Mouse (Mus musculus) kidney, embryonic 15.5 days (tissue): ENCODE data around the gene Lhpp. TPM values are rescaled to one million over a fixed set of nuclear protein-coding genes. Genes with fewer than 3 reads are reported as not detected.

Source experiments
- ATAC-seq: fragments of 200-750 bp; cut with Nextera tagmentation; replicated peaks from 2 replicates; pipeline ENCODE4 v1.8.0; 2017; ENCODE audit warnings: moderate TSS enrichment; ENCODE audit not compliant: low FRiP score
- H3K27ac ChIP-seq: fragments of 300-500 bp; sonication (generic); 2 replicates; pipeline ENCODE4 v1.5.1; 2015; ENCODE audit warnings: mild to moderate bottlenecking, inconsistent platforms
- H3K27me3 ChIP-seq: fragments of 300-500 bp; sonication (generic); 2 replicates; pipeline ENCODE4 v1.6.1; 2015; ENCODE audit warnings: inconsistent platforms
- H3K36me3 ChIP-seq: fragments of 300-500 bp; sonication (generic); 2 replicates; pipeline ENCODE4 v1.6.1; 2015; ENCODE audit warnings: inconsistent platforms
- H3K4me1 ChIP-seq: fragments of 300-500 bp; sonication (generic); 2 replicates; pipeline ENCODE4 v1.6.1; 2015; ENCODE audit warnings: inconsistent platforms
- H3K4me2 ChIP-seq: fragments of 300-500 bp; sonication (generic); 2 replicates; pipeline ENCODE4 v1.6.1; 2015; ENCODE audit warnings: moderate library complexity, mild to moderate bottlenecking, inconsistent platforms
- H3K4me3 ChIP-seq: fragments of 300-500 bp; sonication (generic); replicated peaks from 2 replicates; pipeline ENCODE4 v1.5.1; 2015; ENCODE audit warnings: mild to moderate bottlenecking, inconsistent platforms
- H3K9ac ChIP-seq: fragments of 300-500 bp; sonication (generic); 2 replicates; pipeline ENCODE4 v1.6.1; 2015; ENCODE audit warnings: mild to moderate bottlenecking, inconsistent platforms
- H3K9me3 ChIP-seq: fragments of 300-500 bp; sonication (generic); replicated peaks from 2 replicates; pipeline ENCODE4 v1.6.1; 2016; ENCODE audit warnings: inconsistent platforms
- WGBS: fragments of 180-500 bp; shearing (Covaris S2); methylation state at CpG from one replicate; pipeline ENCODE4 v1.1.7; 2015; ENCODE audit warnings: mixed read lengths; 5-methylcytosine and 5-hydroxymethylcytosine counted together
- polyA plus RNA-seq: library from polyadenylated mRNA; unstranded; fragments of >200 nt; fragmentation: Nextera tagmentation; extraction: Ambion mirVana; gene quantifications from 2 replicates; pipeline ENCODE4 v1.2.1, GENCODE M21; 2015

Gene Lhpp
- polyA plus RNA-seq, 1 experiment from 2014 or later = 22.5 TPM

DNA sequence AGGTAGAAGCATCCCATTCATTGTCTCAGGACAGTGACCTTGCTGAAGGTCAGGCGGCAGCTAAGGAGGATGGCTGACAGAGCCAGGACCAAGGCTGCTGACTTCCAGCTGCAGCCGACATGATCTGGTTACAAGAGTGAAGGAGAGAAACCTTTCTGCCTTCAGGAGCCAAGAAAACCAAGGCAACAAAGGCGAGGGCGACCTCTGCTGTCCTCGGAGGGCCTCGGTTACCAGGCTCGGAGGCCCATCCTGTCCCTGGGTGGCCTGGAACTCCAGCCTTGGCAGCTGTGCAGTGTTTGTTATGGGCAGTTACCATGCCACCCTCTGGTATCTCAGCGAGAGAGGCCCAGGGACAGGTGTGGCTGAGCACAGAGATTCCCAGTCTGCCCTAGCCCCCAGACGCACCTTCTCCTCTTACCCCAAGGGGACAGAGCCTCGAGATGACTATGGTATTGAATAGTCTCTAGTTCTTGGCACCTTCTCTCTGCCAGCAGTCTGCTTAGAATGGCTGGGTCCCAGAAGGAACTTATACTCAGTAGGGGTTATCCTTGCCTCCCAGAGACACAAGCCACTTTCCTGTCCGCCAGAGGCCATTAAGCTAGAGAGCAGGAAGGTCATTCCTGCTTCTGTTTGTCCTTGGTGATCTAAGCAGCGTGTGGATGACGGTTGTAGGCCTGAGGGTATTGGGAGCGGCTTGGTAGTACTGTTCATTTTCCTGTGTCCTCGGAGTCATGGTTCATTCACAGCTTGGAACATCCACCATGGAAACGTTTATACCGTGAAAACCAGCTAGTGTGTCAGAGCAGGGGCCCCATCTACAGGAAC is 63.7 kb downstream of the Lhpp start:
- Histone ChIP-seq H3K9me3 (no peaks in the 10 kb centered on the region), H3K27ac (no peak overlapping the region), H3K27me3 (no peaks in the 10 kb centered on the region), H3K9ac (no peak overlapping the region), H3K4me3 (no peak overlapping the region), H3K4me2 (no peak overlapping the region), H3K4me1 (peaks cover 10% of the 10 kb centered on the region), H3K36me3 (no peaks in the 10 kb centered on the region)
- ATAC-seq = 0 out of 2 replicates have a peak, but pooled peaks have one; percentile 41
- WGBS = 44% methylated on average over 17 of the region's 17 CpGs

DNA sequence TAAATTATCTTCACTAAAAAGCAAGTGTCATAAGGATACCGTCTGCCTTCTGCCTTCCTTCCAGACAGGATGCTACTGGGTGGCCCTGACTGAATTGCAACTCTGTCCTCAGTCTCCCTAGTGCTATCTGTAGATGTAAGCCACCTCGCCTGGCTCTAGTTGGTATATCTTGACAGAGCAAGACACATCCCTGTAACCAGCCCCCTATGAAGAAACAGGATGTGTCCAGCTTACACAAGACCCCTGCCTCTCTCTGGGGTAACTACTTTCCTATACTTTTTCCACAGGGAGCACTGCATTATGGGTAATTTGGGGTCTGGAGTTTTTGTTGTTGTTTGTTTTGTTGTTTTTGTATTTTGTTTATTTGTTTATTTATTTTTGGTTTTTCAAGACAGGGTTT is 65.5 kb downstream of the Lhpp start:
- Histone ChIP-seq H3K4me2 (no peak overlapping the region), H3K36me3 (no peaks in the 10 kb centered on the region), H3K4me3 (no peak overlapping the region), H3K9me3 (no peaks in the 10 kb centered on the region), H3K27me3 (no peaks in the 10 kb centered on the region), H3K27ac (no peak overlapping the region), H3K4me1 (peaks cover 10% of the 10 kb centered on the region), H3K9ac (no peak overlapping the region)
- WGBS = 81% methylated on average over 2 of the region's 2 CpGs
- ATAC-seq = no peak

DNA sequence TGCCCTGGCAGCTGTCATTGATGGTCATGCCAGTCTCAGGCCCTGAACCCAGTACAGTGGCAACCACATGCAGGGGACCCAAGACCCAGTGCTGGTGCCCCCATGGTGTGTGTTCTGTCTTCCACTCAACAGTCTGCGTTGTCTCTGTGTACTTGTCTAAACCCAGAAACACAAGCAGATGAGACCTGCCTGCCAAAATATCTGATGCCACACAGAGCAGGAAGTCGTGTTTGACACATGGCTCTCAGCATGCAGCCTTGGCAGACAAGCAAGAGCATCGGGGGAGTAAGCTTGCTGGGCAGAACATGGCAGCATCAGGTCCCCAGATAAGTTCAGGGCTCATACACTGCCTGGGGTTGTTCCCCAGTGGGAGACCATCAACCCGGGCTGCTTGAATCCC is 68.7 kb downstream of the Lhpp start:
- ATAC-seq = no peak
- H3K27me3 ChIP-seq = no peaks in the 10 kb centered on the region
- H3K36me3 ChIP-seq = no peaks in the 10 kb centered on the region
- H3K27ac ChIP-seq = no peak overlapping the region
- H3K4me3 ChIP-seq = no peak overlapping the region
- H3K4me1 ChIP-seq = peaks cover 5% of the 10 kb centered on the region; the same call in 1 of the 2 replicates
- H3K9me3 ChIP-seq = no peaks in the 10 kb centered on the region
- H3K9ac ChIP-seq = no peak overlapping the region
- no peak overlapping the region for H3K4me2 ChIP-seq
- 85% methylated on average over 4 of the region's 4 CpGs for WGBS

DNA sequence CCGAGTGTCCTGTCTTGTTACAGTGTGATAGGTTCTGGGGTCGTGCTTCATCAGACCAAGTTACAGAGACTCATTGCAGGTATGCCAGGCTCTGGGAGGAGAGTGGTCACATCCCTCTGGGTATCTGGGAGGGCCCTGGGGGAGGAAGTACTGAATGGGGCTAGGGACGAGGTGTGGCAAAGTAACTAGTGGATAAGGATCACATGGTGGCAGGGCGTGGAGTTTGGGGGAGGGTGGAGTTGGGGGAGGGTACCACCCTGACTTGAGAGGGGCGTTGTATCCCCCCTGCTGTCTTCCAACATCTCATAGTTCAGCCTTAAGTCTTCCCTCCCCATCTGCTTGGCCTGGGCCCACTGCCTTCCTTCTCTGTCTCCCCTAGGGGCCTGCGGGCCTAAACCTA is 69.1 kb downstream of the Lhpp start:
- no peaks in the 10 kb centered on the region for H3K9me3 ChIP-seq
- WGBS = 68% methylated on average over 6 of the region's 6 CpGs
- no peaks in the 10 kb centered on the region for H3K36me3 ChIP-seq
- H3K4me3 ChIP-seq = no peak overlapping the region
- no peak for ATAC-seq
- no peak overlapping the region for H3K4me2 ChIP-seq
- no peaks in the 10 kb centered on the region for H3K27me3 ChIP-seq
- H3K9ac ChIP-seq = no peak overlapping the region
- no peak overlapping the region for H3K27ac ChIP-seq
- peaks cover under 1% of the 10 kb centered on the region; the same call in 1 of the 2 replicates for H3K4me1 ChIP-seq

DNA sequence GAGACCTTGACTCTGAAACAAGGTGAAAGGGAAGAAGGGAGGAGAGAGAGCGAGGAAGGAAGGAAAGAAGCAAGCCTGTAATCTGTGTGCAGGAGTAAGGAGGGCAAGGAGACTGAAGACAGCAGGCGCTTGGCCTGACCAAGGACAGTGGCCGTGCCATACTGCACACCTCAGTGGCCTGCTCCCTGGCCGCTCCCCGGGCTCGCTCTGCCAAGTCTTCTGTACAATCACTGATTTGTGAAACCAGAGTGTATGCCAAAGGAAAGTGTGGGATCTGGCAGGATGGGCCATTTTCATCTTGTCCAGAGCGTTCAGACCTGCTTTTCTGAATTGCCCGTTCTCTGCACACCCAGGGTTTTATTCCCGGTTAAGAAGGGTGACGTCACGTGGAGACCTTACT is 70.9 kb downstream of the Lhpp start:
- Histone ChIP-seq H3K4me3 (no peak overlapping the region), H3K9me3 (no peaks in the 10 kb centered on the region), H3K27ac (no peak overlapping the region), H3K9ac (no peak overlapping the region), H3K4me2 (no peak overlapping the region), H3K27me3 (no peaks in the 10 kb centered on the region), H3K36me3 (no peaks in the 10 kb centered on the region), H3K4me1 (no peaks in the 10 kb centered on the region)
- 84% methylated on average over 11 of the region's 11 CpGs for WGBS
- no peak for ATAC-seq

DNA sequence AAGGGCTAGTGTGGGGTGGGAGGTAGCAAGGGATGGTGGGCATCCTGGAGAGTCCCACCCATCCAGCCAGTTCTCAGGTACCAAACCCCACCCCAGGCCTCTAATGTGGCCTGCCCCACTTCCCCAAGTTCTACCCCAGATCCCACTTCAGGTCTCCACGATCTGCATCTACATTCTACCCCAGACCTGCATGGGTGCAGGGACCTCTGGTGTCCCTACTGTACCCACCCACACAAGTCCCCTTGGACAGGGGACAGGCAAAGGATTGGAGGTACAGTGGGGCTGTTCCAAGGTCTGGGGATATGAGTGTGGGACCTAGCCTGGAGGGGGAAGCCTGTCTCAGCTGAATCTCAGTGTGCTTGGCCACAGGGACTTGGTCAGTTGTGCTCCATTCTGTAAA is 71.4 kb downstream of the Lhpp start:
- no peak for ATAC-seq
- Histone ChIP-seq H3K27ac (no peak overlapping the region), H3K36me3 (no peaks in the 10 kb centered on the region), H3K4me1 (no peaks in the 10 kb centered on the region), H3K4me2 (no peak overlapping the region), H3K9ac (no peak overlapping the region), H3K4me3 (no peak overlapping the region), H3K27me3 (no peaks in the 10 kb centered on the region), H3K9me3 (no peaks in the 10 kb centered on the region)
- whole genome bisulfite sequencing = 88% methylated on average over 1 of the region's 1 CpGs

DNA sequence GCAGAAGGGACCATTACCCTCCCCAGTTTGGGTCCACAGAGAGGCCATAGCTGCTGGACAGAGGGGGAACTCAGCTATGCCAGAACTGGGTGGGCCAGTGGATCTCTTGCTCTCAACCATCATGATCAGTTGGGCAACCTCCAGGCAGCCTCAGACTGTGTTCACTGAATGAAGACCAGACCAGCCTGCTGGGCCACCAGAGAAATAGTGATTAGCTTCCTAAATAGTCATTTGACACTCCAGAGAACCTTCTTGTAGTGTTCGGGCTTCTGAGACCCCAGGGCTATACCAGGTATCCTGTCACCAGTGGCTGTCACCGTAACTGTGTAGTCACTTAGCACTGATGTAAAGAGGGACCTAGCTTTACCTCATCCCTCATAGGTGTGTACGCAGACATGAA is 71.9 kb downstream of the Lhpp start:
- 90% methylated on average over 3 of the region's 3 CpGs for WGBS
- Histone ChIP-seq H3K4me1 (peaks cover 4% of the 10 kb centered on the region), H3K4me2 (no peak overlapping the region), H3K4me3 (no peak overlapping the region), H3K36me3 (no peaks in the 10 kb centered on the region), H3K27ac (no peak overlapping the region), H3K27me3 (no peaks in the 10 kb centered on the region), H3K9ac (no peak overlapping the region), H3K9me3 (no peaks in the 10 kb centered on the region)
- ATAC-seq = no peak

DNA sequence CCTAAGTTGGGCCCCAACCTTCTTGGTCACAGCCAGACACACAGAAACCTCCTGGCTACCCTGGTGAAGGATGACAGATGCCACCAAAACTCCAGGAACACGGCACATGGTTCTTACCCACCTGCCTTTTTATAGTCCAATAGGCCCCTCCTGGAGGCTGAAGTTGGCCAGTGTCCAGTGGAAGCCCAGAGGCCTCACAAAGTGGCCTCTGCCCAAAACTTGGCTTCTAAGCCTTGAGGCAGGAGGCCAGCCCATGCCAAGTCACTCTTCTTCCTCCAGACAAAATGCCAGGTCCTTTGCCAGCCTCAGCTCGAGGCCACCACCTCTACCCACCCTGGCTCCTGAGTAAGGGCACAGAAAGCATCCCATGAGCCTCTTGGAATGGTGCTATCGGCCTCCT is 72.5 kb downstream of the Lhpp start:
- 77% methylated on average over 3 of the region's 3 CpGs for WGBS

DNA sequence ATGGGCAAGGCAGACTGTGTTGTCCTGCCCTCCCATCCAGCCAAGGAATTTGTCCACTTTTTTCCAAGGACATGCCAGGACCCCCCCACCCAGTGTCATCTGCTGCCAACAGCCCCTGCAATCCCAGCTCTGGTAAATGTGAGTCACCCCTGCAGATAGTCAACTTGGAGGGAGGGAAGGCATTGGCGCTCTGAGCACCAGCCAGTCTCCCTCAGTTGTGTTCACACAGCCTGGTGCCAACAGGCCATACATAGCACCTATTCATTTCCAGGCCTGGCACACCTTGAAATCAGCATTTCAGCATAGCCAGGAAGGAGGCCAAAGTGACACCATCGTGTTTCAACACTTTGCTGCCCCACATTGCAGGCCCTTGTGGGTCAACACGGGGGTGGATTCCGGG is 73.5 kb downstream of the Lhpp start:
- Histone ChIP-seq H3K4me2 (no peak overlapping the region), H3K36me3 (no peaks in the 10 kb centered on the region), H3K4me1 (peaks cover 19% of the 10 kb centered on the region), H3K9me3 (no peaks in the 10 kb centered on the region), H3K4me3 (no peak overlapping the region), H3K27ac (no peak overlapping the region), H3K27me3 (no peaks in the 10 kb centered on the region), H3K9ac (no peak overlapping the region)
- 84% methylated on average over 4 of the region's 4 CpGs for WGBS
- no peak for ATAC-seq

More for the DNA sequence above, 72.5 kb downstream of the Lhpp start:
- no peak overlapping the region for H3K27ac ChIP-seq
- H3K9me3 ChIP-seq = no peaks in the 10 kb centered on the region
- H3K4me3 ChIP-seq = no peak overlapping the region
- H3K4me2 ChIP-seq = no peak overlapping the region
- no peak for ATAC-seq
- no peaks in the 10 kb centered on the region for H3K27me3 ChIP-seq
- no peak overlapping the region for H3K9ac ChIP-seq
- H3K36me3 ChIP-seq = no peaks in the 10 kb centered on the region
- peaks cover 10% of the 10 kb centered on the region for H3K4me1 ChIP-seq

DNA sequence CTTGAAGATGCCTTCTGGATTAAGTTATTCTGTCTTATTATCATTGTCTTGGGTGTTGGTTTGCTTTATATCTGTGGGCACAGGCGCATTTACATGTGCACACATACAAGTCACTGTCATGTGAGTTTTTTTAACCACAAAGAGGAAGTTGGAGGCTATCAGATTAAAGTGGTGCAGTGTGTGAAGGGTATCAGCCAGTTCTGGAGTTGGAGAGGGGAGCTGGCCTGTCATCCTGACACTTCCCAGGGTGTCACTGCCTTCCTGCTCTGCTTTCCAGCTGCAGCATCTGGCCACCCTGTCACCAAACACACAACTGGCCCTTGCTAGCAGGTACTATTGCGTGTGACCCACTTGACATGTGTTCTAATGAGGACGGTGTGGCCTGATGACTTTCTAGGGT is 76.1 kb downstream of the Lhpp start:
- 86% methylated on average over 3 of the region's 3 CpGs for WGBS
- no peak overlapping the region for H3K27ac ChIP-seq
- H3K27me3 ChIP-seq = no peaks in the 10 kb centered on the region
- H3K4me2 ChIP-seq = no peak overlapping the region
- ATAC-seq = no peak
- peaks cover 26% of the 10 kb centered on the region for H3K4me1 ChIP-seq
- H3K36me3 ChIP-seq = no peaks in the 10 kb centered on the region
- no peak overlapping the region for H3K4me3 ChIP-seq
- H3K9me3 ChIP-seq = no peaks in the 10 kb centered on the region
- H3K9ac ChIP-seq = no peak overlapping the region

DNA sequence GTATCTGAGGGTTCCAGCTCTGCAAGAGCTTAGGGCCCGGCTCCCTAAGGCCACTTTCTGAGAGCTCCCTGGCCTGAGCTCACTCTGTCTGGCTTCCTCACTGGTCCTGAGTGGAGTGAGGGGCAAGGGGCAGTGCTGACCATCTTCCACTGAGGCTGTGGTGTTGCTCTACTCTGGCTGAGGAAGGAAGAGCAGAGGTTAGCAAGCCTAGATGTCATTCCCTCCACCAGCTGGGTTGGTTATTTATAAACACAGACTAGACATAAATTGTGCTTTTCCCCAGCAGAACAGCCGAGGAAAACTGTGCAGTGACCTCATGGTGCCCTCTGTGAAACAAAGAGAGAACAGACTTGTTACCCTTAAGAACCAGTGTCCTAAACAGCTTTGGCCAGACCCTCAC is 77.5 kb downstream of the Lhpp start:
- WGBS = 35% methylated on average over 2 of the region's 2 CpGs

DNA sequence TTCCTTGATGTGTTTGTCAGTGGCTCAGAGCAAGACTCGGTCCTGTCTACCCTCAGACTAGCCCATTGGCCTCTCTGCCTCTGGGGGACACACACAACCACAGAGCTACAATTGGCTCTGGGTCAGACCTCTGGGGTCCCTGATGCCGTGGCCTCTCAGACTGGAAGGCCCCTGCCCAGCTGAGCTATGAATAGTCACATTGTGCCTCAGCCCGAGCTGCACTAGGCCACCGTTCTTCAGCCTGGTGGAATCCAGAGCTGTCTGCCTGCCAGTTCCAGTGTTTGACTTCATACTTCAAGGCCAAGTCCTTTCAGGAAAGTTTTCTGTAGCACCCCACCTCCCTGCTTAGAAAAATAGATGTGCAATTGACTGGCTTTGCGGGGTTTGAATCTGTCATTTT is 78.3 kb downstream of the Lhpp start:
- WGBS = 64% methylated on average over 5 of the region's 5 CpGs
- Histone ChIP-seq H3K9ac (no peak overlapping the region), H3K4me3 (no peak overlapping the region), H3K4me2 (no peak overlapping the region), H3K9me3 (no peaks in the 10 kb centered on the region), H3K27ac (peak overlapping the region; percentile 70), H3K27me3 (no peaks in the 10 kb centered on the region), H3K4me1 (peaks cover 41% of the 10 kb centered on the region), H3K36me3 (no peaks in the 10 kb centered on the region)
- ATAC-seq = no peak

More for the DNA sequence above, 77.5 kb downstream of the Lhpp start:
- Histone ChIP-seq H3K9ac (no peak overlapping the region), H3K4me2 (no peak overlapping the region), H3K9me3 (no peaks in the 10 kb centered on the region), H3K27me3 (no peaks in the 10 kb centered on the region), H3K4me3 (no peak overlapping the region), H3K36me3 (no peaks in the 10 kb centered on the region), H3K27ac (peak overlapping the region; percentile 70), H3K4me1 (peaks cover 35% of the 10 kb centered on the region)
- ATAC-seq = peak; percentile 31; the same call in 1 of the 2 replicates

DNA sequence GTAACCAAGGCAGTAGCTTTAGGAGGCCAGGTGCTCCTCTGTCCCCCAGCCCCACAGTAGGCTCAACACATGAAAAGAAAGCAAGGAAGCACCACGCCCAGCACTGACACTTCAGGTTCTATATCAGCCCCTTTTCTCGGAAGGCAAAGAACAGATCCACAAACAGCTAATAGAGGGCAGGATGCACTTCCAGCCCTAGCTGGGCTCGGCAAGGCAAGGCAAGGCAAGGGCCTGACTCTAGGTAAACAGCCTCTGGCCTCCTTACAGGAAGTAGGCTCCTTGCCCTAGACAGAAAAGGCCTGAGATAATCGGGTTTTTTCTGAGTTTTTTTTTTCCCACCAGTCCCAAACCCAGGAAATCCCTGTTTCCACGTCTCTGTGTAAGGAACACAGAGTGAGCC is 79.3 kb downstream of the Lhpp start:
- Histone ChIP-seq H3K4me2 (no peak overlapping the region), H3K36me3 (0 out of 2 replicates have a peak, but pooled peaks cover under 1% of the 10 kb centered on the region), H3K4me3 (no peak overlapping the region), H3K27me3 (no peaks in the 10 kb centered on the region), H3K9ac (no peak overlapping the region), H3K4me1 (peaks cover 41% of the 10 kb centered on the region), H3K27ac (no peak overlapping the region), H3K9me3 (0 out of 2 replicates have a peak, but pooled peaks cover under 1% of the 10 kb centered on the region)
- 69% methylated on average over 5 of the region's 5 CpGs for WGBS
- no peak for ATAC-seq
